Mouse (Mus musculus) MEL (cell line): Measurements from ENCODE around the gene Vpreb3.

ENCODE experiments used
- CTCF ChIP-seq, 3 experiments: IDR thresholded peaks in 2 of 3; conservative IDR thresholded peaks in 1 of 3; 2 replicates each; pipeline ENCODE4 v1.5.1; 2011 to 2012; ENCODE audit warnings: low read length in 3 of 3, low read depth in 2 of 3, mild to moderate bottlenecking in 2 of 3, improper control_type of control experiment in 1 of 3, inconsistent platforms in 1 of 3, mixed read lengths in 1 of 3, moderate library complexity in 1 of 3; ENCODE audit not compliant: control insufficient read depth in 1 of 3, insufficient read depth in 1 of 3, poor library complexity in 1 of 3, severe bottlenecking in 1 of 3
- GABPA ChIP-seq: IDR thresholded peaks from 2 replicates; pipeline ENCODE4 v1.6.1; 2012; ENCODE audit warnings: low read depth, mild to moderate bottlenecking, inconsistent platforms, low read length, improper control_type of control experiment, moderate library complexity
- POLR2A ChIP-seq, 2 experiments: IDR thresholded peaks; 2 replicates each; pipeline ENCODE4 v1.6.1; 2011 to 2012; ENCODE audit warnings: low read length in 2 of 2, mild to moderate bottlenecking in 2 of 2, control low read depth in 1 of 2, improper control_type of control experiment in 1 of 2, low read depth in 1 of 2, moderate library complexity in 1 of 2; ENCODE audit not compliant: control insufficient read depth in 1 of 2, insufficient read depth in 1 of 2, poor library complexity in 1 of 2
- USF1 ChIP-seq: IDR thresholded peaks from 2 replicates; pipeline ENCODE4 v1.6.1; 2014; ENCODE audit warnings: low read depth, mild to moderate bottlenecking, inconsistent platforms, low read length, improper control_type of control experiment, moderate library complexity
- ZC3H11A ChIP-seq: IDR thresholded peaks from 2 replicates; pipeline ENCODE4 v1.6.1; 2012; ENCODE audit warnings: low read depth, mild to moderate bottlenecking, inconsistent platforms, low read length, improper control_type of control experiment

DNA sequence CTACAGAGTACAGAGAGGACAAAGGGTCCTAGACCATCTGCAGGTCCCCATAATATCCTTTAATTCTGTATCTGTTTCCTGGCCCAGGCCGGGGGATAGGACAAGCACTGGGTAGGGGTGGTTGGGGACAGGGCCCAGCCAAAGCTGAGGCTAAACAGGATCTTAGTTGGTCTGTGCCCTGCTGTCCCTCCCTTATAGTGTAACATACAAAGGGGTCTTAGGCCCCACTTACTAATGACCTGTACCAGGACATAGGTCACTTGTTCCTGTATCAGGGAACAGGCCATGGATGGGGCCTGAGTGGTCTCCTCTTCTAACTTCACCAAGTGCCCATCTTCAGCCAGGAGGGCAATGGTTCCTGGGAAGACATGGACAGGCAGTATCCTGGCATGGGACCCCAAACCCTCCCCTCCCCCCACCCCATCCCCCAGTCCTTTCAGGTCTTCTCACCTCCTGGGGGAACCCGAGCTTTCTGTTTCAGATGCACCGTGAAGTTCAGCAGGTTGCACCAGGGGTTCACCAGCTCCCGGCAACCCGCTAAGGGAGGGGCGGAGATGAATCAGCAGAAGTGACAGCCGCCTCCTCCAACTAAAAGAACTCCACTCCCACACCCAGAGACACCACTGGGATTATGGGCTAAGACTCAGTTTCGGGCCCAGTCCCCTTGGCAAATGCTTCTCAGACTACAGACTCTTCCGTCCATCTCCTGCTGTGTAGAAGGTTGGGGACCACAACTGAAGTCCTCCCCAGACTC, 3.2 kb upstream of the Vpreb3 start:
- TF ChIP-seq USF1 = no peak
- TF ChIP-seq ZC3H11A = no peak
- no peak for TF ChIP-seq POLR2A (IDR thresholded peaks at IDR 0.05; ENCODE audit: control insufficient read depth in 1 of 2, insufficient read depth in 1 of 2, low read depth in 1 of 2, low read length in 2 of 2, poor library complexity in 1 of 2)
- 0 out of 2 replicates have a peak, but pooled peaks have one; percentile 18 for TF ChIP-seq GABPA
- no peak for TF ChIP-seq CTCF (IDR thresholded peaks at IDR 0.05 in 2 of 3, conservative IDR thresholded peaks at IDR 0.05 in 1 of 3; ENCODE audit: control insufficient read depth in 1 of 3, insufficient read depth in 1 of 3, low read depth in 2 of 3, low read length in 3 of 3, poor library complexity in 1 of 3, severe bottlenecking in 1 of 3)
